Mouse (Mus musculus) ES-Bruce4 (cell line): ENCODE data around the gene Dguok. TPM values are rescaled to one million over a fixed set of nuclear protein-coding genes. Genes with fewer than 3 reads are reported as not detected.

Experiments
- H3K27ac ChIP-seq: 2 replicates; pipeline ENCODE4 v1.5.1; 2012; ENCODE audit warnings: low read length, inconsistent platforms; ENCODE audit not compliant: insufficient read depth
- H3K27me3 ChIP-seq: 2 replicates; pipeline ENCODE4 v1.6.1; 2012; ENCODE audit warnings: mild to moderate bottlenecking, low read length, inconsistent platforms; ENCODE audit not compliant: control insufficient read depth, poor library complexity, insufficient read depth, severe bottlenecking
- H3K36me3 ChIP-seq: 2 replicates; pipeline ENCODE4 v1.6.1; 2012; ENCODE audit warnings: inconsistent platforms, mild to moderate bottlenecking, low read length, moderate library complexity; ENCODE audit not compliant: control insufficient read depth, poor library complexity, insufficient read depth, severe bottlenecking
- H3K4me1 ChIP-seq: one replicate; pipeline ENCODE4 v1.8.1; 2011; ENCODE audit warnings: low read length; ENCODE audit not compliant: control insufficient read depth, insufficient read depth
- H3K4me3 ChIP-seq: 2 replicates; pipeline ENCODE4 v1.5.1; 2011; ENCODE audit warnings: low read depth, mild to moderate bottlenecking, low read length
- H3K9ac ChIP-seq: 2 replicates; pipeline ENCODE4 v1.6.1; 2012; ENCODE audit warnings: low read depth, mild to moderate bottlenecking, inconsistent platforms; ENCODE audit not compliant: poor library complexity, severe bottlenecking
- H3K9me3 ChIP-seq: replicated peaks from 2 replicates; pipeline ENCODE4 v1.6.1; 2012; ENCODE audit warnings: mild to moderate bottlenecking, low read length, inconsistent platforms; ENCODE audit not compliant: control insufficient read depth, poor library complexity, insufficient read depth, severe bottlenecking
- CTCF ChIP-seq: IDR thresholded peaks from one replicate; pipeline ENCODE4 v1.8.1; 2011; ENCODE audit warnings: low read depth, low read length
- EP300 ChIP-seq: IDR thresholded peaks from 2 replicates; pipeline ENCODE4 v1.6.1; 2011; ENCODE audit warnings: low read depth, low read length; ENCODE audit not compliant: insufficient read depth
- POLR2A ChIP-seq: IDR thresholded peaks from one replicate; pipeline ENCODE4 v1.8.1; 2011; ENCODE audit warnings: low read length; ENCODE audit not compliant: insufficient read depth
- polyA plus RNA-seq: library from polyadenylated mRNA; stranded (reverse); fragments of >200 nt; gene quantifications from 2 replicates; pipeline ENCODE4 v1.2.4, GENCODE M21; 2011; ENCODE audit warnings: low read depth; ENCODE audit not compliant: missing spikeins, insufficient read depth, insufficient read length

Gene Dguok
- polyA plus RNA-seq, 1 experiment: 48.0 TPM

GRCm38 (mm10) chr6:83473240-83473639 lies 33.5 kb downstream of the Dguok start:
- no peaks in the 10 kb centered on the region for H3K9me3 ChIP-seq
- no peaks in the 10 kb centered on the region for H3K36me3 ChIP-seq
- H3K4me1 ChIP-seq: no peaks in the 10 kb centered on the region
- H3K27ac ChIP-seq: no peak overlapping the region
- H3K27me3 ChIP-seq: no peaks in the 10 kb centered on the region
- no peak overlapping the region for H3K4me3 ChIP-seq
- H3K9ac ChIP-seq: no peak overlapping the region
- TF ChIP-seq EP300: no peak
- no peak for TF ChIP-seq POLR2A
- TF ChIP-seq CTCF: no peak

GRCm38 (mm10) chr6:83471739-83472138 lies 35.0 kb downstream of the Dguok start:
- Histone ChIP-seq H3K36me3 (no peaks in the 10 kb centered on the region), H3K4me1 (no peaks in the 10 kb centered on the region), H3K27ac (no peak overlapping the region), H3K9ac (no peak overlapping the region), H3K9me3 (no peaks in the 10 kb centered on the region), H3K27me3 (no peaks in the 10 kb centered on the region), H3K4me3 (no peak overlapping the region)
- TF ChIP-seq CTCF (no peak), POLR2A (no peak), EP300 (no peak)

- no peak overlapping the region for H3K9ac ChIP-seq
- H3K4me3 ChIP-seq: no peak overlapping the region
- H3K9me3 ChIP-seq: no peaks in the 10 kb centered on the region
- no peak overlapping the region for H3K27ac ChIP-seq
- no peaks in the 10 kb centered on the region for H3K27me3 ChIP-seq
- H3K36me3 ChIP-seq: no peaks in the 10 kb centered on the region
- no peaks in the 10 kb centered on the region for H3K4me1 ChIP-seq
- TF ChIP-seq POLR2A (no peak), CTCF (no peak), EP300 (no peak)
These were observed 42.8 kb downstream of the Dguok start for GRCm38 (mm10) chr6:83464011-83464410.

- TF ChIP-seq EP300: no peak
- TF ChIP-seq POLR2A: no peak
- TF ChIP-seq CTCF: no peak
- no peaks in the 10 kb centered on the region for H3K36me3 ChIP-seq
- peaks cover 2% of the 10 kb centered on the region for H3K4me1 ChIP-seq
- no peaks in the 10 kb centered on the region for H3K27me3 ChIP-seq
- no peak within 1 kb of the TSS for H3K4me3 ChIP-seq
- no peaks in the 10 kb centered on the region for H3K9me3 ChIP-seq
- no peak within 1 kb of the TSS for H3K27ac ChIP-seq
- no peak within 1 kb of the TSS for H3K9ac ChIP-seq
These were observed 47.6 kb downstream of the Dguok start, which contains the start of gene Tet3 for GRCm38 (mm10) chr6:83459034-83459644. Tet3 (minus strand) TSS chr6:83459084.

GRCm38 (mm10) chr6:83456984-83457810 lies 49.6 kb downstream of the Dguok start:
- Histone ChIP-seq H3K4me3 (peak overlapping the region; percentile 82), H3K9me3 (no peaks in the 10 kb centered on the region), H3K27ac (no peak overlapping the region), H3K27me3 (no peaks in the 10 kb centered on the region), H3K9ac (peak overlapping the region; percentile 97), H3K4me1 (peaks cover 2% of the 10 kb centered on the region), H3K36me3 (no peaks in the 10 kb centered on the region)
- TF ChIP-seq EP300 (no peak), CTCF (no peak), POLR2A (no peak)
